Mouse (Mus musculus): ENCODE measurements at regions not wholly inside any gene's neighbourhood (a gene's known extent, or its start where the extent isn't known, plus 50 kb on each side); places are given as distances from the start of the nearest gene placed in this dataset.

DNA sequence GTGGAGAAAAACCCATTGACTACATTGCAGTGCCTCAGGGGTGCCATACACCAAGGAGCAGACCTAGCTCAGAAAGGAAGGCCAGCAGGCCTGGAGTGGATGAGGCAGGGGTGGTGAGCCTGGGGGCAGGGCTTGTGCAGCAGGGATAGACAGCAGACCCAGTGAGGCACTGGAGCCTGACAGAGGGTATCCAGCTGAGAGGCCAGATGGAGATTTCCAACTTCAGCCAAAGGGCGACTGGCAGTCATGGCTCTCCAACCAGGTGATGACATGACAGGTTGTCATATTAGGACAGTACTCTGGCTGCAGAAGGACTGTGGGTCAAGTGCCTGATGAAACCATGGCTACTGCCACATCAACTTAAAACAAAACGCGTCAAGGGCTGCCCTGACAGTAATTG lies 431.1 kb downstream of the Glrx3 start:
- TF ChIP-seq POLR2A (IDR thresholded peaks at IDR 0.05; ENCODE audit: low read depth, low read length) (no peak), CTCF (IDR thresholded peaks at IDR 0.05; ENCODE audit: extremely low read depth, insufficient read length, insufficient replicate concordance, low read depth, low read length) (no peak)

All from small intestine, adult 2 months (tissue).